Mouse (Mus musculus): ENCODE data around the gene Olfr1394. TPM values are rescaled to one million over a fixed set of nuclear protein-coding genes. Genes with fewer than 3 reads are reported as not detected.

The Olfr1394 gene
- polyA plus RNA-seq (2017; shearing (Covaris generic)) = not detected

GRCm38 (mm10) chr11:49154077-49154476, at the start of gene Olfr1394:
Gene Olfr1394 (plus strand): TSS chr11:49154377.

GRCm38 (mm10) chr11:49114774-49115173, 39.4 kb upstream of the Olfr1394 start, which contains the start of gene Olfr1396:
Gene Olfr1396 (minus strand): TSS chr11:49114874.

GRCm38 (mm10) chr11:49141974-49142373, 12.2 kb upstream of the Olfr1394 start, which contains the start of gene Olfr1395:
Gene Olfr1395 (plus strand): TSS chr11:49142274.

GRCm38 (mm10) chr11:49186955-49187488, 32.8 kb downstream of the Olfr1394 start, which contains the start of gene Btnl9:
Gene Btnl9 (minus strand): TSS chr11:49187159.

GRCm38 (mm10) chr11:49203129-49203768, 49.1 kb downstream of the Olfr1394 start, which contains the start of gene Zfp62:
Gene Zfp62 (plus strand): TSS chr11:49203292.

Other genes with a start within 250 kb of the Olfr1394 start
- gene Psme2b, start 208.2 kb upstream of the Olfr1394 start, polyA plus RNA-seq (2017; shearing (Covaris generic)) = 100 to 1,000 TPM; 135 to 194 TPM
- gene Olfr56, start 175.5 kb upstream of the Olfr1394 start, polyA plus RNA-seq (2017; shearing (Covaris generic)) = 1 to 10 TPM; 1.3 to 1.4 TPM
- 100 to 1,000 TPM; 111 to 163 TPM for gene 9930111J21Rik1, start 175.0 kb upstream of the Olfr1394 start, polyA plus RNA-seq (2017; shearing (Covaris generic))
- gene Gm12185, start 162.2 kb upstream of the Olfr1394 start, polyA plus RNA-seq (2017; shearing (Covaris generic)) = 1 to 10 TPM; 4.8 to 6.1 TPM
- 100 to 1,000 TPM; 236 to 376 TPM for gene Tgtp1, start 160.2 kb upstream of the Olfr1394 start, polyA plus RNA-seq (2017; shearing (Covaris generic))
- gene 9930111J21Rik2, start 103.1 kb upstream of the Olfr1394 start, polyA plus RNA-seq (2017; shearing (Covaris generic)) = 10 to 100 TPM; 60.5 to 94.4 TPM
- 100 to 1,000 TPM; 342 to 358 TPM for gene Tgtp2, start 90.2 kb upstream of the Olfr1394 start, polyA plus RNA-seq (2017; shearing (Covaris generic))
- 100 to 1,000 TPM; 570 to 631 TPM for gene Ifi47, start 77.8 kb upstream of the Olfr1394 start, polyA plus RNA-seq (2017; shearing (Covaris generic))
- under 1 TPM in 1 of 2 experiments, not detected in 1; 0.06 TPM for gene Olfr1396, start 39.5 kb upstream of the Olfr1394 start, polyA plus RNA-seq (2017; shearing (Covaris generic))
- not detected for gene Olfr1395, start 12.1 kb upstream of the Olfr1394 start, polyA plus RNA-seq (2017; shearing (Covaris generic))
- gene Btnl9, start 32.8 kb downstream of the Olfr1394 start, polyA plus RNA-seq (2017; shearing (Covaris generic)) = not detected
- gene Zfp62, start 48.9 kb downstream of the Olfr1394 start, polyA plus RNA-seq (2017; shearing (Covaris generic)) = 10 to 100 TPM; 49.5 to 55.2 TPM
- gene Mgat1, start 89.8 kb downstream of the Olfr1394 start, polyA plus RNA-seq (2017; shearing (Covaris generic)) = 100 to 1,000 TPM in 1 of 2 experiments, 10 to 100 TPM in 1; 58.6 to 112 TPM
- gene Olfr1393, start 123.9 kb downstream of the Olfr1394 start, polyA plus RNA-seq (2017; shearing (Covaris generic)) = not detected
- under 1 TPM in 1 of 2 experiments, not detected in 1; 0.05 TPM for gene Olfr1392, start 130.9 kb downstream of the Olfr1394 start, polyA plus RNA-seq (2017; shearing (Covaris generic))
- not detected for gene Olfr10, start 150.4 kb downstream of the Olfr1394 start, polyA plus RNA-seq (2017; shearing (Covaris generic))
- not detected for gene Olfr1391, start 168.4 kb downstream of the Olfr1394 start, polyA plus RNA-seq (2017; shearing (Covaris generic))
- not detected for gene Olfr1390, start 180.8 kb downstream of the Olfr1394 start, polyA plus RNA-seq (2017; shearing (Covaris generic))

Data from activated CD4-positive, CD25-positive, alpha-beta regulatory T cell (primary cell).